Mouse (Mus musculus): ENCODE measurements around the gene Frmpd4.

Frmpd4 gene

DNA sequence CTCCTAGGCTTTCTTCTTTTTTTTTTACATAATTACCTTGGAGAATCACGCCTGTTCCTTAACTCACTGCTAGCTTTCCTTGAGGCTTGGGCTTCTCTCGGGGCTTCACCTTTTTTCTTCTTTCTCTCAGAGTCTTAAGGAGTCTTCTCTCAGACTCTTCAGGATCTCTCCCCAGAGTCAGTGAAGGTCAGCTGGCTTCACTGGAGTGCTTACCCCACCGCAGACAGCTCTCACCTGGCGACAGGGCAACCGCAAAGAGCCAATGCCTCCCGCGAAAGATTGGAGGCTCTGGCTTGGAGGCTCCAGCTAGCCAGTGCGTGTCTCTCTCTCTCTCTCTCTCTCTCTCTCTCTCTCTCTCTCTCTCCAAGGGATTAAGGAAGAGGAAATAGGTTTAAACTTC is 453.0 kb downstream of the Frmpd4 start:
- DNase-seq (ENCODE audit: extremely low spot score, low spot score), result no peak

DNA sequence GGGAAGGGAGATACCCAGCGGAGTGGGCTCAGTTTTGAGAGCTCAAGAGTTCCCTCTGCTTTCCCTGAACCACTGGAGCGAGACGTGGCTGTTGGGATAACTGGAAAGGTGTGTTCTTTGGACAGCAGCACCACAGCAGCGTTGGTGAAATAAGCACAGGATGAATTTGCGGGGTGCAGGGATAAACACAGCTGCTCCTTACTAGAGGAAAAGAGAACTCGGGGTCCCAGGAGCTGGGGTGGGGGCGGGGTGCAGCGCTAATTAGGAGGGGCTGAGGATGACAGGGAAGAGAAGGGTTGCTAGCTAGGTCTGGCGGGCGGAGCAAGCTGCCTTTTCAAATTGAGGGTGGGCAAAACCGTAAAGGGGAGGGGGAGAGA is 453.5 kb downstream of the Frmpd4 start:
- DNase-seq (ENCODE audit: extremely low spot score, low spot score), result no peak

DNA sequence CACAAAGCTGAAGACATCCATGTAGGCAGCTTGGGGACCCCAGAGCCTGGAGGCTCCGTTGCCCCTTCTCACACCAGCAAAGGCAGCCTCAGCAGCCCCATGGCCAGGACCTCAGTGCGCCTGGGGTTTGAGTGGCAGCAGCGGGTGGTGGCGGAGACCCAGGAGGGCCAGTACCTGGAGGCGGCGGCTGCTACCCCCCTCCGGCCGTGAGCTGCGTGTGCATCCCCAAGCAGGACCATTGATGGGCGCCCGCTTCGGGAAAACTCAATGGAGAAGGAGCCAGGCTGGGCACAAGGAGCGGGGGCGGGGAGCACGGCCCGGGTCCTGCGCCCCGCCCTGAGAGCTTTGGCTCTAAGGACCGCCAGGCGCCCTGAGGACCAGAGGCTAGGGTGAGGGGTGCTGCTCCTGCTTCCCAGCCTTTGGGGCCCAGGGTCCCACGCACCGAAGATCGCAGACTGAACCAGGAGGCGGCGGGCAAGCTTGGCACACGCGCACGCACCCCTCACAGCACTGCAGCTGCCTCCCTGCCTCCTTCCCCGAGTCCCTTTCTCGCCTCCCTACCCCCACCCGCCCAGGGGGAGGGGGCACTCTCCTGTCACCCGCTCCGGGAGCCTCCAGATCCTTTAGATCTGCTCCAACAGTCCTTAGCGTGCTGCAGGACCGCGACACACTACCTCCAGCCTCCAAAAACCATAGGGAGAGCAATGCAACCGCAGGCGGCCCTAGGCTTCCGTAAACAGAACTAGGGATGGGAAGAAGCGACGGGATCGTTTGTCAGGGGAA is 454.0 kb downstream of the Frmpd4 start:
- DNase-seq (ENCODE audit: extremely low spot score, low spot score), result peak; percentile 46

DNA sequence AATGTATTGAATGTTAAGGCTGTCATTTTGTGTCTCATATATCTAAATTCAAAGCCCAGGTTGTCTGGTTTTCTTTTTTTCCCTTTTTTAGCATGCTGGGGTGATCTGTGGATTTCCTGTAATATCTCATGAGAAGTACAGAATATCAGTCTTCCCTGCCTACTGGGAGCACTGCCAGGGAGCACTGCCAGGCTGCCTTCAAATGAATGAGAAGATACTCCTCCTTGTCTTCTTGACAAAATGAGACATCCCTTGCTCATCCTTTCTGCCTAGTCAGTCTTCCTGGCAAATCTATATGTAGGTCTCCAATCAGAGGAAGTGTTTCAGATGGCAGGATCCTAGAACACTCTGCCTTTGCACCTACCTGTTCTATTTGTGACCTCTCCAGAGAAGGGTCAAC is 535.4 kb downstream of the Frmpd4 start:
- DNase-seq (ENCODE audit: extremely low spot score, low spot score), result no peak

DNA sequence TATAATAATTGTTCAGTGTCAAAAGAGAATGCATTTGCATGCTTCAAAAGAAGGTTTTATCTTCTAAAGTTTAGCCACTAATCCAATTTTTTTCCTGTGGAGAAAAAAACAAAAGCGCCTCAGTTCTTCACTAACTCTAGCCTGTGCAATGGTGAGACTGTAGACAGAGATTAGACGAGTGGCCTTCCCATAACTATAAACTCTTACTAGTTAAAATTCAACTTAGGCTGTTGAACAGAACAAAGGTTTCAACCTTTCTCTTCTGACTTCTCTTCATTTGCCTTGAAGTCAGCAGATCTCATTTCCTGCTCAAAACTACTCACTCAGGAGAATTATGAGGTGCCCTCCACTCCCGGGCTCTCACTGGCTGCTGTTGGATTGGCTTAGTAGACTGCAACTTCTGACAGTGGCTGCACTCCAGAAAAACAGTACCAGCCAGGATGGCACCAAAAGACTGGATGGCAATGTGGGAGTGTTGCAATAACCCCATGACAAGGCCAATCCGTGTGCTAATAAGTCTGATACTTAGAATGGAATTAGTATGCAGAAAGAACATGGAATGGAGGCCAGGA is 556.4 kb downstream of the Frmpd4 start:
- no peak for DNase-seq (ENCODE audit: extremely low spot score, low spot score)

DNA sequence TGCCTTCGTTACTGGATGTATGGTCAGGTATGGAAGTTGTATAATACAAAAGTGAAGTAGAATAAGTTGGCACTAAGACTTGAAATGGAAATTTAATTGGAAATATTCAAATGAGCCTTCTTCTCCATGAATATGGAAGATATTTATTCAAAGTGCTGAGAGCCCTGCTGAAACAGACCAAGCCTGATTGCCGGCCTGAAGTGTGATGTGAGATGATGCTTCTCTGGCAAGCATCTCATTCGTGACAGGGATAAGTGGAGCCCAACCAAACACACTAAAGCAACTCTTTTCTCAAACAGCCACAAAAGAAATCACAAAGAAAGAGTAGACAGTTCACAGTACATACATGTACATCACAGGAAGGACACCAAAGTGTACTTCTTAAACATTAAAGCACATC is 559.2 kb downstream of the Frmpd4 start:
- DNase-seq (ENCODE audit: extremely low spot score, low spot score), result no peak

DNA sequence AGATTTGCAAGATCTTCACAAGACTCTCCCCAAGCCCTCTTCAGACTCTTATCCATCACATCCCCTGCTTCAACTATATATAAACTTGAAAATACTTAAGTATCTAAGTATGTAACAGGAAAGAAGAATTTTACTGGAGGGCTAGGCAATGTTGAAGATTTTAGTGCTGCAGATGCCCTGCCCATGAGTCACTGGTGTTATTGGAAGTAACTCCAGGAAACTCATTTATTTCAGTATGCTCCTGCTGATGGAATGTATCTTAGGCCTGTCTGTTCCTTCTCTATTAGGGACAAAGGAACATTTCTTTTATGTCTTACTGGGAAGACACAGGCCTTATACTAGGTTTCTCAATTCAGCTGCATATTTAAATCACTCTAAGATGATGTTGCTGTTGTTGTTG is 592.2 kb downstream of the Frmpd4 start:
- DNase-seq (ENCODE audit: extremely low spot score, low spot score), result no peak

DNA sequence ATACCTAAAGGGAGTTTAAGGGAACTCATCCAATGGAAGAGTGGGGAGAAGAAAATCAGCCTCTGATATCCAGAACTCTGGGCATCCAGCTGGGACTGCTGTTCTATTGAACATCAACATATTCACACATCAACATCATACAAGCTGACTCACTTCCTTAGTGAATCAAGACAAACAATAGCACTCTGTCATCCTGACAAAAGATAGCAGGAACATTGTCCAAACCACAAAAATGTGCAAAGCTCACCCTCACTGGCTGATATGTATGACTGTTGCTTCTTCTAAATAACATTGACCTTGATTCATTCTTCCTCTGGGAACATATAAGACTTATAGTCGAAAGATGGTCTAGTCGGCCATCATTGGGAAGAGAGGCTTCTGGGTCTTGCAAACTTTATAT is 625.8 kb downstream of the Frmpd4 start:
- DNase-seq (ENCODE audit: extremely low spot score, low spot score), result no peak

DNA sequence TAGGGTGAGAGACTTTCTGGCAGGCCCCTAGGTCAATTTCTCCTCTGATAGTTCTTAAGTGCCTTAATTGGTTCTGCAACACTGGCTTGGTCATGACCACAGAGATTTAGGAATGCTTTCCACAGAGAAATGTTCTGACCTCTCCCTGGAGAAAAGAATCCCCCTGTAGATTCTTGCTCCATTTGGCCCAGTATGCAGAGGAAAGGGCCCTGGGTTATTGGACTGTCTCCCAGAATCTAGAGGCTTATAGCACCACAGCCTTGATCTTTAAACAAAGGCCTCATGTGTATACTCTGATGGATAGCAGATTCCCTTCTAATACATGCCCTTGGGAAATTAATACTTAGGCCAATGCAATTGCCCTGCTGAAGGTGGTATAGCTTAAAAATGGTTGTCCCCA is 667.5 kb downstream of the Frmpd4 start:
- DNase-seq (ENCODE audit: extremely low spot score, low spot score), result no peak

DNA sequence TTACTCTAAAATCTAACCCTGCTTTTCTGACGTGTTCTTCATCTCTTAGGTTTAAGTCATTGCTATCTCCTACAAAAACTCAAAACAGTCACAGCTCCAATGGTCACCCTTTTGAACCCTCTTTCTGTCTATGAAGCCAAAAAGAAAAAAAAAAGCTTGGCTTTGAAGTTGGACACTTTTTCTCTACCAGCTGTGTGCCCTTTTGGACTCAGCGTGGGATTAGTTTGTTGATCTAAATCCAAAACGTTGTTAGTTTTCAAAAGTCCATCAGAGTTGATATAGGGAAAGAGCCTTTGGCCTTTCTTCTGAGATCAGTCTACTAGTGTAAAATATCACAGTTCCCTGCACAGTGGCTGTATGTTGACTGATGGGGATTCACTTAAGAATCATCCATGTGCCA is 676.0 kb downstream of the Frmpd4 start:
- DNase-seq (ENCODE audit: extremely low spot score, low spot score), result no peak

DNA sequence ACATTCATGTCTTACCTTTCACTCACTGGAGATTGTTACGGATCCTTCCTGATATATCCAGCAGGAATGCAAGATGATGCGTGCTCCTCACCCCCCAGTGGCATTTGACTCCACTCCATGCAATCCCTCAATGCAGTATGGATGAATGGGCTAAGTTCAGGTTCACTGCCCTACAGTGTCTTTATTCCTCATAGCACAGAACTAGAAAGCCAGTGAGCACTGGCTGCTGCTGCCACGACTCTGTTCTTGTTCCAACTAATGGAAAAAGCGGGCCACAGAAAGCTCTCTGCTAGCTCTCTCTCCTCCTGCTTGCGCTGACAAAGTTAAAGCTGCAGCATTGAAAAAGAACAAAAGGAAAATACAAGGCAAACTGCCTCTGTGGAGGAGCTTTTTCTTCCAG is 722.2 kb downstream of the Frmpd4 start:
- no peak for DNase-seq (ENCODE audit: extremely low spot score, low spot score)

DNA sequence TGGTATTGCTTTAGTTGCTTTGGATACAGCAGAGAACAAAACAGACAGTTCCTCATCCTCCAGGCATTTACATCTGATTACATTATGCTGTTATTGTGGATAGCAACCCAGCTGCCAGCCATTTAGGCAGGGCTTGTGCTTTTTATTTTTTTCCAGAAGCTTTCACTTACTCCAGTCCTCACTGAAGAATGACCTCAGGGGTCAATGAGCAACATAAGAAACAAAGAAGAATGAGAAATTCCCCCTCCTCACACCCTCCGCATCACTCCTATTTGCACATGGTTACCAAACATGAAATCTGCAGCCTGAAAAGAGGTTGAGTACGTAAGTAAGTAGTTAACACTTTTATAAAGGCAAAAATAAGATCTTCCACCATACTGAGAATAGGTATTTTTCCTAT is 744.5 kb downstream of the Frmpd4 start:
- no peak for DNase-seq (ENCODE audit: extremely low spot score, low spot score)

DNA sequence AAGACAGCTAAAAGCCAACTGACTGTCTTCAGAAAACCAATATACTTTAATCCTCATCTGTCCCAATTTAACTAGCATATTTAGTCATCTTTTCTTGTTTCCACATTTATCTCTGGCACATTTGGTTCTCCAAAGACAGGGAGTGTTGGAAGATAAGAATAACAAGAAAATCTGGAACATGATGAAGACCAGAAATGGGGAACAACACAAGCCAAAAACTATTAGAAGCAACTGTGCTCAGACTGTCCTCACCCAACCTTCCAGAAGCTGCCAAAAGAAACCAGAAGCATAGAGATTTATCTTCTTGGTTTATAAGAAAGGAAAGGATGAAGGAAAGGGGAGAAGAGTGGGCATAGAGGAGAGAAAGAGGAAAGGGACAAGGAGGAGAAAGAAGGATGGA is 748.6 kb downstream of the Frmpd4 start:
- DNase-seq (ENCODE audit: extremely low spot score, low spot score), result no peak

DNA sequence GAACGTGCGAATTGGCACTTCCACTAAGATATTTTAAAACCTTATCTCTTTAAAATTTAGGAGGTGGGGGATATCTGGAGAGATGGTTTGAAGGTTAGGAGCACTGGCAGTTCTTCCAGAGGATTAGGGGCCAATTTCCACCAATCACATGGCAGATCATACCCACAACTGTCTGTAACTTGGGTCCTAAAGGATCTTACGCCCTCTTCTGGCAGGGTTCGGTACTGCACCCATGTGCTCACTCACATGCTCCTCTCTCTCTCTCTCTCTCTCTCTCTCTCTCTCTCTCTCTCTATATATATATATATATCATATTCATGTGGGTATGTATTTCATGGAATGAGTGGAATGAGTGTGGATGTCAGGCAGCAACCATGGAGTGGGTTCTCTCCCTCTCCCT is 759.7 kb downstream of the Frmpd4 start:
- DNase-seq (ENCODE audit: extremely low spot score, low spot score), result peak; percentile 17

DNA sequence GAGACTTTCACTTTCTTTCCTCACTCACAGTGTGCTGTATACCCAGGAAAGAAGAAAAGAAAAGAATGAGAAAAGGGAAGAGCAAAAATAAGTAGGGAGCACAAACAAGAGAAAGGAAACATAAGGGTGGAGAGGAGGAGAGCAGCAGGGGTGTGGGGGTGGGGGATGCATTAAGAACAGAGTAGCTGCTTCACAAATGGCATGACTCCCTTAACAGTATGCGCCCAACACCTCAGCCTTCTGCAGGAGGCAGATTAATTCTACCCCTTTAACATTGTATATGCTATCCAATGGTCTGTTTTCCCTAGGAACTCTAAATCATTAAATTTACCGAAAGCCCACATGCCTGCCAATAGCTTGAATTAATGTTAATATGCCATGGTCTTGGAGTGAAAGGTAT is 766.9 kb downstream of the Frmpd4 start:
- no peak for DNase-seq (ENCODE audit: extremely low spot score, low spot score)

DNA sequence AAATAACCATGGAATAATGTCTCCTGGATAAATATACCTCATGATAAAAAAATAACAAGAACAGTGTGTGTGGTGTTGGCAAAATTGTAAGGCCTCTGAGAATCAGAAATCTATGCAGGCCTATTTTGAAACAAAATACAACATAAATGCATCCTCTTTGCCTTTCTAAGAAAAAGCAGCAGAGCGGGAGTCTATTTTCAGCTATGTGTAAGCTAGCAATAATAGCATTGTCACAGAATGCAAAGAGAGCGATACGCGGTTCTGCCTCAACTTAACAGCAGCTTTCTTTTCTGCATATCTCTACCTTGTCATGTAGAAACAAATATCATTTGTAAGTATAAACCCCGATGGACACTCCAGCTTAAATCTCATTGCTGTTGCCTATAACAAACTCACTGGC is 768.5 kb downstream of the Frmpd4 start:
- no peak for DNase-seq (ENCODE audit: extremely low spot score, low spot score)

DNA sequence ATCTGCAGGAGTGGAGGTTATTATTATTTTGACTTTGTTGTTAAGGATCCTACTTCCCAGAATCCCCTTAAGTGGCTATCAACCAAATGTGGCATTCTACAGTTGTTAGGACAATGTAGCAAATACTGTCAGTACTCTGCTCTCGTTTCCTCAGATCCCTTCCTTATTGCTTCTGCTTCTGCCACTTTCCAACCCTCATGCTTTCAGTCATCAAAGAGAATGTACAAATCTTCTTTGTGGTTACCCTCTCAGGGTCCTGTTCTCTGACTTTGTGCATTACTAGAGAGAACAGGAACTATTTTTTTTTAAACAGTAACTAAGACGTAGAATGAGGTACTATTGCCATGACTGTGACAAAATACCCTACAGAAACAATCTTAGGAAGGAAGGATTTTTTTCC is 788.3 kb downstream of the Frmpd4 start:
- no peak for DNase-seq (ENCODE audit: extremely low spot score, low spot score)

DNA sequence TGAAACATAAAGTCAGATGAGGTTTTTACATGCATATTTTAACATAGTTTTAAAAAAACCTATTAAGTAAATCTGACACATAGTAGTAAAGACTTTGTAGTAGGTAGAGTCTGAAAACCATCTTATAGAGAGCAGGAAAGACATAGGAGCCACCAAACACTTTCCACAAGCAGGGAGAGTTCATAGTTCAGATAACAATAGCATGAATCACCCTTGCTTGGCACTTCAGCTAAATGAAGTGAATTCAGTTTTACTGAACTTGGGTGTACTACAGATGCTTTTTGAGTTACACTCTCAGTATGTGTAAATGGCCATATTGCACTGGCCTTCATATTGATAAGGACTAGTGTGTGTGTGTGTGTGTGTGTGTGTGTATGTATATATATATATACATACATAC is 793.5 kb downstream of the Frmpd4 start:
- no peak for DNase-seq (ENCODE audit: extremely low spot score, low spot score)

DNA sequence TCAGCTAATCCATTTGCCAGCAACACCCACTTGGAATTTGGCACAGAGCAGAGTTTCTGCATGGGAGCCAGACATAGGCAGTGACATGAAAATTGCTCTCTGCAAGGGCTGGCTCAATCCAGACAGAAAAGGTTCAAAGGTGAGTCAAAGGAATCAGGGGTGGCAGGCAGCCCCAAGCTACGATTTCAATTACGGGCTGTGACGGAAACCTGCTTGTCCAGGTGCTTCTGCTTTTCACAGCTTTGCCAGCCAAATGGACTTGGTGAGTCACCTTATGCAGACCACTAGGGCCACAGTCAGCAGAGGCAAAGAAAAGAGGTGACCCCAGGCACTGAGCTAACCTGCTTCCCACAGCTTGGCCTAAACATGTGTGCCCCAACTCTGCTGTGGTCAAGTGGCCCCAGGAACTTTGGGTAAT is 857.5 kb downstream of the Frmpd4 start:
- DNase-seq (ENCODE audit: extremely low spot score, low spot score), result no peak

DNA sequence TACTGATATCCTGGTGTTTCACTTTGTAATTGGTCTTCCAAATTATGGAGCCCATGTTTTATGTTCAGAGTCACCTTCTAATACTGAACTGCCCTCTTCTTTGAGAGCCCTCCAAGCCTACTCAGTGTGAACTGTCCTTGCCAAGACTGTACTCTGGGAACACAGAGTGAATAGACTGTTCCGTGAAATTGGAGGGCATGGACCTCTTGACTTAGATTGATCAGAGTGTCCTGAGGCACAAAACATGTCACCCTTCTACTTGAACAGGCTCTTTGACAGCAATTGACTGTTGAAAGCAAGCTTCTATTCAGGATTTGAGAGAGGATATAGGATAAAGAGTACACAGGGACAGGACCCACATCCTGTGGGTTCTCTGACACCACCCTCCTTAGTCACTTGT is 857.9 kb downstream of the Frmpd4 start:
- no peak for DNase-seq (ENCODE audit: extremely low spot score, low spot score)

DNA sequence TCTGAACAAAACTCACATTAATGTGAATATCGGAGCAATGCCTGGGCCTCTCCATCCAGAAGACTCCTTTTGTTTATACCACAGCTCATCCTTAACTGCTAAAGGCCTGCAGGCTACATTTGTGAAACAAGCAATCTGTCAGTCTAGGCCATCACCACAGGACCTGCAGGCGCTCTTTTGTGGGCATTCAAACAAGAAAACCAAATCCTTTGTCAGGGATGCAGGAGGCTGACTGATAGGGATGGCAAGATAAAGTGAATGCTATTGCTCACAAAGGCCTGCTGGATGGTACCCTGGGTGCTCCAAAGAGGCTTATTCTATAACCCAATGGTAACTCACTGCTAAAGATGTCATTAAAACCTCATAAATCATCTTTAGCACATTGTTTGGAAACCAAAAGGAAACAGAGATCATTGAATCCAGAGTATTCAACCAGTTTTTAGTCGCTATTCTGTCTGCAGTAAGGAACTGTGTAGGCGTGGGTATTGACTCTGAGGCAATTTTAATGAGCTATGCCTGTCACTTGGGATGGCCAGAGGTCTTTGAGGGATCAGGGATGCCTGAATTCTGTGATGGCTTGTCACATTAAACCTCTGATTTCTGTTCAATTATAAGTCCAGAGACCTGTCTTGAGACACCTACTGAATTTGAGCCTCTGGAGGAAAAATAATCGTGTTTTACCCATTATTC is 922.1 kb downstream of the Frmpd4 start:
- peak; percentile 12 for DNase-seq (ENCODE audit: extremely low spot score, low spot score)

DNA sequence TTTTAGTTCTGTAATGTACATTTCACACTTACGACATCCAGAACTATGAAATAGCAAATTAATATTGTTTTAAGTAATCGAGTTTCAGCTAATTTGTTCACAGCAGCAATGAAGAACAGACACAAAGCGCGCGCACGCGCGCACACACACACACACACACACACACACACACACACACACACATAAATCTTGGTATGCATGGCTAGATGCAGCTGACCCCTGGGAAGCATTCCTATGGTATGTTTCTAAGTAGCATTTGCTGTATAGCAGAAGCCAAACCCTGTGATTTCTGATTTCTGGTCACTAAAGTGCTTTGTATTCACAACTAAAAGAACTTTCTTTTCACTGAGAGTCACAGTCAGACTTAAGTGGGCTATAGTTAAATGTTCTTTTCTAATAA is 922.8 kb downstream of the Frmpd4 start:
- DNase-seq (ENCODE audit: extremely low spot score, low spot score), result no peak

DNA sequence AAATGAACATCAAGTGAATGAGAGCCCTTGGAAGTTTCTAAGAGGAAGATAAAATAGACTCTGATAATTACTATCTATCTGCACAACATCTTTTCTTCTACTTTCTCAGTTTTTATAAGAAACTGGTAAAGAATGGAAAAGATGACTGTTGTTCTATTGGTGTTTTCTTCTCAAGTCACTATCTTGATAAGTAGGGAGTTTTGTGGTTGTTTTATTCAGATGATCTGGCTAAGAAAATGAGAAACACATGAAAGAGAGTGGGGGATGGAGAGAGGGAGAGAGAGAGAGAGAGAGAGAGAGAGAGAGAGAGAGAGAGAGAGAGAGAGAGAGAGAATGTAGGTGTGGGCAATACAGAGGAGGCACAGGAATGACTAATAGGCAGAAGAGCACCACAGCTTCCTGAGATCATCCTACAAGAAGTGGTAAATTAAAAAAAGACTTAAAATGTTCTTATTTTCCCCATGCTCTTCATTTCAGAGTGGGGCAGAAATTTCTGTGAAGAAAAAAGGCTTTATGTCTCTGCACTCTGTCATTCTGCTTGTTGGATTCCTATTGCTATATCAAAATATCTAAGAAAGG is 979.3 kb downstream of the Frmpd4 start:
- no peak for DNase-seq (ENCODE audit: extremely low spot score, low spot score)

Data from neural tube, embryonic 10.5 days (tissue).